Mouse (Mus musculus) gastrocnemius, postnatal 4 days (tissue): ENCODE measurements around the gene Opn4. TPM values are rescaled to one million over a fixed set of nuclear protein-coding genes. Genes with fewer than 3 reads are reported as not detected.

Source experiments
- DNase-seq, 2 experiments: peaks; one replicate each; pipeline ENCODE4 v3.0.0; 2021 to 2022; ENCODE audit warnings: low spot score in 2 of 2, mixed read lengths in 2 of 2
- total RNA-seq, 2 experiments: library from RNA; stranded (reverse); gene quantifications; 2 replicates each; pipeline ENCODE4 v1.2.3; 2021

The Opn4 gene
- total RNA-seq, 2 experiments from 2014 or later: 0.13 to 0.20 TPM

DNA sequence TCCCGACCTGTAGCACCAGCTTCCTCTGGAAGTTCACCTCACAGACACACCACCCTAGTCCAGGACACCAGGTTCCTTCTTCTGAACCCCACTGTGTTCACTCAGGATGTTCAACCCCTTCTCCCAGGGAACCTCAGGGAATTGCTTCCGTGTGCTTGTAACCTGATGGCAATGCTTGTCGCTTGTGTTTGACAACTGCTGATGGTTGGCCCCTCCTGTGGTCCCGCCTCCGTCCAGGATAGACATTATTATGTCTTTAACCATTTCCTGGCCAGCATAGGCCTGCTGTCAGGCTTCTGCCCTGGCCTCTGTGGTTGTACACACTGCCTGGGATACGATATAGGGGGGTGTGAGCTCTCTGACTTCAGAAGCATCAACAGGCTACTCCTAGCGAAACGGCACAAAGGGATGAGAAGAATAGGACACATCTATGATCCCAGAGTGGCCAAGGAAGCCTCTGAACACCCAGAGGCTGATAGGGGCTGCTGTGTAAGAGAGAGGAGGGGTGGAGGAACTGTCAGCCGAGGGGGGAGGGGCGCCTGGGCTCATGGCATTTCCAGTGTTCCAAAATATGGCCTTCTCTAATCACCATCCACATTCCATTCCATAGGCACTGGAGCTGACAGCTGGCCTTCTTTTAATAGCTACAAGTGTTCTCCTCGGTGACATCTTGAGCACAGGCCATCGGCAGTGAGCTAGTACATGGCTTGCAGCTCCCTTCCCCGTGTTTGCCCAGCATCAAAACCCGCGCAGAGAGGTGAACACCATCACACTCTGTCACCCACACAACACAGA is 8.0 kb downstream of the Opn4 start:
- DNase-seq: no peak

- DNase-seq: no peak
Measured at GRCm38 (mm10) chr14:34590743-34591675, 8.9 kb downstream of the Opn4 start.

DNA sequence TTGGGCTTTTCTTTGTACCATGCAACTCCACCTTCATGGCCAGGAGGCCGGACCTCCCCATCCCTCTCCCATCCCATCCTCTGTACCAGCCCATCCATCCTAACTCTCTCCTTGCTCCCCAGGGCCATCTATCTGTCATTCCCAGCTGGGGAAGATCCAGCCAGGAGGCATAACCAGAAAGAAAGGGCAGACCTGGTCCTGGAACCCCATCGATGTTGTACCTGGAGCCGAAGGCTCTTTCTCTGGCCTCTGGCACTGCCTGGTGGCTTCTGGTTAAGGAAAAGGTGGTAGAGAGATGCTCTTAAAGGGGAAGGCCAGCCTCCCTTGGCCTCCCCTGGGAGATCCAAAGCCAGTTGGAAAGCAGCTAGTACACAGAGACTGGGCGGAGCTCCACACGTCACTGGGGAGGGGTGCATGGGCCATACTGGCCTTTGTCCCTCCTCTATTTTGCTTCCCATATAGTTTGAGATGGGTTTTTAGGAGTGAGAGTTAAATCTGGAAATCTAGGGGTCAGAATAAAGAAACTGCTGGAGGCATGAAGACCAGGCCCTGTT is 9.8 kb downstream of the Opn4 start:
- DNase-seq: no peak

DNA sequence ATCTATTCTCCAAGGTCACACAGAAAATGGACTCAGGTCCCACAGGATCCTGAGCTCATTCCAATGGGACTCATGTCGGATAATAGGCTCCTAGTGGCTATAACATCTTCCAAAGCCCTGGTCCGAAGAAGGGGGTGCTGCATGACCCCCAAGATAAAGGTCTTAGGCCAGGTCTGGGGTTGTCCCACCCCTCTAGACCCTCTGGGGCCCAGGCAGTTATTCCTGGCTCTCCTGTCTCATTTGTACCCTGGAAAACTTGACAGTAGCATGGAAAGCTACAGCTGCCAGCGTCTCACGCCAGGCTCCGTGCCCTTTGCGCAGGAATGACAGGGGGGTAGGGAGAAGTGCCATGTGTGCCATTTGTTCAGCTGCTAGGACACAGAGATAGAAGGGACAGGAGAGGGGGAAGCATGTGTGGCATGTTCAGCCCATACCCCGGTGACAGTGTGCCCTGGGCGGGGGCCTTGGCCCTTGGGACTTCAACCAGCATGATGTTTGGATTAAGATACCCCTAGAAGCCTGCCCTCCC is 10.7 kb downstream of the Opn4 start:
- no peak for DNase-seq

GRCm38 (mm10) chr14:34588498-34588897 is 11.4 kb downstream of the Opn4 start, which contains the start of gene Ldb3:
Gene Ldb3, minus strand, starts transcription at chr14:34588682.
- peak in 1 of 2 experiments; percentile 48 for DNase-seq

GRCm38 (mm10) chr14:34588005-34588404 is 11.9 kb downstream of the Opn4 start:
- DNase-seq: no peak

DNA sequence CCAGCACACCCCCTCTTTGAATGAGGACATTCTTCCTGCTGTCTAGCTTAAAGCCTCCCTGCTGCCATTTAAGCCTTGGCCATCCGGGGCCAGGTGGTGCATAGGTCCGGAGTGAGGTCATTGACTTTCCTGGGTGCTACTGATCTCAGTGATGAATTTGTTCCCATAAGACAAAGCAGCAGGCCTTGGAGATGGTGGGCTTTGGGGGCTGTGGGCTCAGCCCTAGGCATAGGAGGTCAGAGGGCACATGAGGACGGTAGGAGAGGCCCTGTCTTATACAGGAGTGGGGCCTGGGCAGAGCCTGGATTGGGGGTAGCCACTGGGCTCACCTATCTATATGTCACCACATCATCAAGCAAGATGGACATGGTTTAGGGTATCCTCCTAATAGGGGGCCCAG is 13.1 kb downstream of the Opn4 start:
- no peak for DNase-seq

DNA sequence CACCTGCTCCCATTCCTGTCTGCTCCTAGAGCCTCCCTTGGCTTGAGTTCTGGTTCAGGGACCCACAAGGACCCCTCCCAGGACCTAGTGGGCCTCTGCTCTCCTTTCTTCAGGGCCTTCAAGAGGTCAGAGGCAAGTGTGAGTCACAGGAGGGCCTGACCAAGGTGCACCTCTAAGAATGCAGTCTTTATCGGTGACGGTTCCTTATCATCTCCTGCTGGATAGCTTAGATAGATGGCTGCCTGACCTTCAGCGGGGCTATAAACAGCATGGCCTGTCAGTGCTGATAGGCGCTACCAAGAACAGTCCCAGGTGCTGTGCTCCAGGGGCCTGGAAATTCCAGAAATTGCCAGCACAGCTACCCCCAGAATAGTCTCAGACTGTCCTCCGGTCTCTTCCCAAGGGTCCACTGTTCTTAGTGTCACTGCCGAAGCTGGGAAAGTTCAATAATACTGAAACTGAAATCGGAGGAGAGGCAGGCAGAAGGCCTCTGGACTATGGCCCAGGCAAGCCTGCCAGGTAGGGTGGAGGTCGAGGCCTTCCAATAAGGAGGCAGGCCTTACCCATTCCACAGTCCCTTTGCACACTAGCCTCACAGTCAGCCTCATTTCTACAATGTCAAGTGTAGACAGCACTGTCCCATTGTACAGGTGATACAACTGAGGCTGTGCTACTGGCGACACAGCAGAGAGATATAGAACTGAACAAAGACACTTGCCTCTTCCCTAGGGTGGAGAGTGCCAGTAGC is 14.4 kb downstream of the Opn4 start:
- DNase-seq: no peak

GRCm38 (mm10) chr14:34582740-34583427 is 17.1 kb downstream of the Opn4 start:
- DNase-seq: peak in 1 of 2 experiments; percentile 54

DNA sequence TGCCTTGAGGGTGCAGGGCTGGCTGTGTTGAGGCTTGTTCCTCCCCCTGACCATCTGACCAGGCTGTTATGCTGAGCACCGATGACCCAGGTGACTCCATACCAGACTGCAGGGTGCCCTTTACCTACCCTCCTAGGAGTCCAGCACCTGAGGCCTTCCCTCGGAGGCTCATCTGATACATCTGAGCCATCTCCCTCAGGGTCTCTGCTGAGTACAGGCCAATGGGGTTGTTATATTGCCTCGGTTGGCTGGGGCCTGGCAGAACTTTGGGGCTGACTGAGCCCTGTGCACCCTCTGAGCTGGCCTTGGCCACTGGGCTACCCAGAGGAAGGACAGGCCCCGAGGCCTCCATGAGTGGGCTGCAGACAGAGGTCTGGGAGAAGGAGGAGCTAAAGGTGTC is 23.1 kb downstream of the Opn4 start:
- DNase-seq: no peak

DNA sequence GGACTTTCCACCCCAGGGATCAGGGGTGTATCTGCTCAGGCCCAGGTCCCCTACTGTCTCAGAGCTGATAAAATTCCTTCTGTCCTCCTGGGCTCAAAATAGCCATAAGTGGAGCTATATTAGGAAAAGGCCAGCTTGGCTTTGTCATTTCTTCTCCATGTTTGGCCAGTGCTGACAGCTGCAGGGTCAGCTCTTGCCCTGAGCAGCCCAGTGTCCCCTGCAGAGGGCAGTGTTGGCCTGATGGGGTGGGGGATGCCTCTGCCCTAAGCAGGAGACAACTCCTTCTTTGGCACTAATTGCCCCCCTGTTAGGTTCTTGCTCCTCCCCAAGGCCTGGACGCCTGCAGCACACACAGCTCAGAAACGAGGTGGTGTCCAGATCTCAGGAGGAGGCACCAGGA is 25.9 kb downstream of the Opn4 start:
- peak in 1 of 2 experiments; percentile 52 for DNase-seq

DNA sequence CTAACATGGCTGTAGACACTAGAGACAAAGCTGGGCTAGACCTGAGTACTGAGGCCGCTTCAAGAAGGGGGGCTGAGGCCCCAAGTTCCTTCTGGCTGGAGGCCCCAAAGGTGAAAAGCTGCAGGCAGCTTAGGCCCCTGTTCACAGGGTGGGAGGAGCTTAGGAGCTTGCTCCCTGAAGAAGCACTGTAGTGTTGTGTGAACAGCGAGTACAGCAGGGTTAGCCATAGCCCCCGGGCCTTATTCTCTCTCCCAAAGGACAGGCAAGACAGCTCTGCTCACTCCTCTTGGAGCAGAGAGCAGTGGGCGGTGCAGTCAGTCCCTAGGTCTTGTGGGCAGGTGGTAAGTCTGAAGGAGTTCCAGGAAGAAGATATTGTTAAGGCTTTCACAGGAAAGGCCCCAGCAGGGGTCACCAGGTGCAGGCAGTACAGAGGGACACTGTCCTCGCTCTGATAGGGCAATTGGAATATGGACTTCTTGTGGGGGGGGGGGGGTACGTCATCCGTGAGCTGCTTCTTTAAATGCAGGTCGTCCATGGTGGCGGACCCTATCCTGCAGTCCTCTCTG is 26.5 kb downstream of the Opn4 start:
- DNase-seq: no peak

DNA sequence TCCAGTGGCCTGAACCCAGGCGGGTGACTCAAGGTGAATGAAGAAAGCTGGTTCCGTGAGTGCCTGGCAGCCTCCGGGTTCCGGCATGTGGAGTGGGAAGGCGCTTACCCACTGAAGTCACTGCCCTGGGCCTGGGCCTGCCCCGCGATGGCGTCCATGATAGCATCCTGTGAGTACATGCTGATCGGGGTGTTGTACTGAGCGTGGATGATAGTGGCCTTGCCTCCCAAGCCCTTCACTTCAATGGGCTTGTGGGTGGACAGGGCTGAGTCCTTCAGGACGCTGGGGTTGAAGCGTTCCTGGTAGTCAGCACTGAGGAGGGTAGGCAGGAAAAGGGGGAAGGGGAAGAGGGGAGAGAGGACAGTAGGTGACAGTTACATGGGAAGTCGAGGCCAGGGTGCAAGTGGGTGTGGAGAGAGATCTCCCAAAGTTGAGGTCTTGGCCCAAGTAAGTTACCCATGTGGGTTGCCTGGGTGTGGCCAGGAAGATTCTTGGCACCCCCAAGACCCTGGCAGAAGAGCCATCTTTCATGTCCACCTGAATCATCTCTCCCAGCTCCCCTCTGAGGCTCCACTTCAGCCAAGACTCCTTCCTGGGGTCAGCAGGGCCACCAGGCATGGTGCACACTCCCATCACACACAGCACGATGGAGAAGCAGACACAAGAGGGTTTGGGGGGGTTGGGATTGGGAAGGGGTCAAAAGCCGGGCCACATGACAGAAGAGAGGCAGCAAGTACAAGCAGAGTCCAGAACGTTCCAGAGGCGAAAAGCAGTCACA is 28.1 kb downstream of the Opn4 start:
- DNase-seq: no peak

DNA sequence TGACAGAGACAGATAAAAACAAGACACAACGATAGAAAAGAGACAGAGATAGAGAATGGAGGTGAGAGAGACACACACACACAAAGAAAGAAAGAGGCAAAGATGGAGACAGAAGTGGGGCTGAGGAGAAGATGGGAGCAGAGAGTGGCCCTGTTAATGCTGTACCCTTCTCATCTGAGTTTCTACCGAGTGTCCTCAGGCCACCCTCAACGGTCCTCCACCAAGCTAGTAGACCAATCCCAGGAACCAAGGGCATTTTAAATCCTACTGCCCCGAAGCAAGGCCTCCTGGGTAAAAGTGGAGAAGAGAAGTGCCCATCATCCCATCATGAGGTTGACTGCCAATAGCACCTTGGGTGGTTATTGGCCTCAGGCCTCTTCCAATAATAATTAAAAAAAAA is 29.0 kb downstream of the Opn4 start:
- no peak for DNase-seq

GRCm38 (mm10) chr14:34570294-34570693 is 29.6 kb downstream of the Opn4 start:
- DNase-seq: peak; percentile 56 to 78

- DNase-seq: no peak
Measured at GRCm38 (mm10) chr14:34569534-34570194, 30.3 kb downstream of the Opn4 start.

DNA sequence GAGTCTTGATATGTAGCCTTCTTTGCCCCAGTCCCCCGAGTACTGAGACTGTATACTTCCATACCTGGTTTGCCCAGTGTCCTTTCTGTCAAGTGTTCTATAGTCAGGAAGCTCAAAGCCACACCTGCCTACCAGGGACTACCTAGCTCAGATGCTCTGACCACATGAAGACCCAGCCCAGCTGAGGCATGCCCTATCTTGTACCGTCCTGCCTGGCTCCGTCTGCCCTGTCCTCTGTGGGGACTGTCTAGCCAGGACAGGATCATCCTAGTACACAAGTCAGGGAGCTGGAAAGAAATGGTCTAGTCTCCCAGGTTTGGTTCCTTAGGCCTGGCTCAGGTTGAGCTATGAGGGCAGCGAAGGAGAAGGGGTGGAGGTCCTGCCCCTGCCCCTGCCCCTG is 31.3 kb downstream of the Opn4 start:
- DNase-seq: no peak

DNA sequence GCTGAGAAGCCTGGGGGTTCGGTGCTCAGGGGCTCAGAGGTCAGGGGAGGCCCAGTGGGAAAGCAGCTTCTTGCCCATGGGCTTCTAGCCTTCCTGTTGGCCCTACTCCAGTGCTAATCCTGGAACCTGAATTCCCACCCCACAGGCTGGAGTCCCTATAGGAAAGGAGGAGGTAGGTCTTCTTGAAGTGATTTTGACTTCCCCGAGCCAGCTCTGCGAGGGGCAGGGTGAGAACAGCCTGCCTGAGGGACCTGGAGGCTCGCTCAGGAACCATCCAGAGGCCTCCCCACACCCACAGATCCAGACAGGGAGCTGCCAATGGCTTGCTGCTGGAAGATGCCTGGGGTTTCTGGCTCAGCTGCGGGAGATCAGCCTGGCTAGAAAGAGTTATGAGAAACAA is 32.2 kb downstream of the Opn4 start:
- no peak for DNase-seq

DNA sequence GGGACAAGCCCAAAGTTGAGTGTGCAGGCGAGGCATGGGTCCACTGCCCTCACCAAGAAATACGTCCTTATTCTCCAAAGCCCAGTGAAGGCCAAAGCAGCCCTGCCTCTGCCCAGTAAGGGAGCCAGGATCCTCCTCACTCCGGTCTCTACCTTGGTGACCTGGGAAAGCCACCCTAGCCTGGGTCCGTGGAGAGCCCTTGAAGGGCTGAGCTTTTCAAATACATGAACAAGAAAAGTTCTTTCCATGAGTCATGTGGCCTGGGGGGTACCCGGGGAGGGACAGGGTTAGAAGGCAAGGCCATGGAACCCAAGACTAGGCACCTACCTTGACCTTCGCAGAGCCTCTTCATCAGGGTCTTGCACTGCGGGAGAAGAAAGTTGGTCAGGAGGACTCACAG is 33.4 kb downstream of the Opn4 start:
- DNase-seq: no peak
